Mouse (Mus musculus): Measurements from ENCODE around the gene Smu1.

DNA sequence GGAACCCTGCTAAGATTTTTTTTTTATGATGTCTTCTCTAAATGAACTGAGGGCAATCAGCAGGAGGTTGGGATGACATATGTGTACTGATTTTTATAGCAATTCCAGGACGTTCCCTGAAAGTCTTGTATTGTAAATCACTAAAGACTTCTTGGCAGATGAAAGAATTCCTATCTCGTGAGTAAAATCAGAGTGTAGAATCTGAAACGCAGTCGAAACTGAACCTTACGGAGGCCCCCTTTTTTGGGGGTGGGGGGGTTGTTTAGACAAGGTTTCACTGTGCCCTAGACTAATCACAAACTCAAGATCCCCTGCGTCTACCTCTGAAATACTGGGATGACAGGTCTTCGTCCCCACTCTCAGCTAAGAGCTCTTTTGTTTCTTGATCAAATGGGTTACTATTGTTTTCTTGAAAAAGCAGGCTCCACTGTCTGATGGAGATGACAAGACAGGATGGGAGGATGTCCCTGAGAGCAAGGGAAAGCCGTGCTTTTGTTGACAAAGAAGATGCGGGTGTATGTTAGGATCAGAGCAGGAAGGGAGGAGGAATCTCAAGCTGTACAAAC lies 53.9 kb downstream of the Smu1 start:
- no peak for TF ChIP-seq CTCF (IDR thresholded peaks at IDR 0.05; ENCODE audit: low read depth)
- TF ChIP-seq EP300 (IDR thresholded peaks at IDR 0.05; ENCODE audit: low read depth): no peak
